Mouse (Mus musculus) C2C12 (cell line): ENCODE measurements around the gene Gm2115. TPM values are rescaled to one million over a fixed set of nuclear protein-coding genes. Genes with fewer than 3 reads are reported as not detected.

Experiments used
- H3K27me3 ChIP-seq: one replicate; pipeline ENCODE4 v1.6.1; 2011; ENCODE audit not compliant: control insufficient read depth, insufficient read depth, insufficient read length
- H3K36me3 ChIP-seq: one replicate; pipeline ENCODE4 v1.6.1; 2011; ENCODE audit not compliant: control insufficient read depth, insufficient read depth
- H3K4me3 ChIP-seq: one replicate; pipeline ENCODE4 v1.5.1; 2011; ENCODE audit warnings: mild to moderate bottlenecking, control low read depth; ENCODE audit not compliant: poor library complexity, insufficient read depth, severe bottlenecking
- H3K79me2 ChIP-seq: one replicate; pipeline ENCODE4 v1.6.1; 2011; ENCODE audit not compliant: control insufficient read depth, insufficient read depth
- H3K79me3 ChIP-seq: one replicate; pipeline ENCODE4 v1.6.1; 2011; ENCODE audit warnings: low read depth, control low read depth
- H3ac ChIP-seq: one replicate; pipeline ENCODE3; 2011; ENCODE audit warnings: low read depth; ENCODE audit not compliant: control insufficient read depth, insufficient read length
- CEBPB ChIP-seq: IDR thresholded peaks from one replicate; pipeline ENCODE4 v1.6.1; 2011; ENCODE audit warnings: low read depth, mild to moderate bottlenecking, control low read depth, moderate library complexity
- CTCF ChIP-seq: IDR thresholded peaks from one replicate; pipeline ENCODE4 v1.5.1; 2011; ENCODE audit not compliant: control insufficient read depth, insufficient read depth, insufficient read length
- FOSL1 ChIP-seq: IDR thresholded peaks from one replicate; pipeline ENCODE4 v1.8.0; 2011; ENCODE audit warnings: mild to moderate bottlenecking, low read length; ENCODE audit not compliant: poor library complexity, insufficient read depth, severe bottlenecking
- MAX ChIP-seq: IDR thresholded peaks from one replicate; pipeline ENCODE4 v1.6.1; 2011; ENCODE audit warnings: mild to moderate bottlenecking, control low read depth
- MYOD1 ChIP-seq: IDR thresholded peaks from one replicate; pipeline ENCODE4 v1.6.1; 2011; ENCODE audit warnings: low read depth; ENCODE audit not compliant: control insufficient read depth, insufficient read length
- MYOG ChIP-seq: IDR thresholded peaks from one replicate; pipeline ENCODE4 v1.6.1; 2011; ENCODE audit not compliant: control insufficient read depth, insufficient read length; ENCODE audit errors: extremely low read depth
- USF1 ChIP-seq: IDR thresholded peaks from one replicate; pipeline ENCODE4 v1.6.1; 2011; ENCODE audit warnings: low read depth, mild to moderate bottlenecking, control low read depth, moderate library complexity
- long read RNA-seq, 2 experiments: library from polyadenylated mRNA; unstranded; transcript quantifications; one replicate each; pipeline ENCODE4 v2.0.0; 2019 to 2020
- polyA plus RNA-seq: library from polyadenylated mRNA; unstranded; fragments of >200 nt; fragmentation: generic; extraction: Trizol; gene quantifications from one replicate; pipeline ENCODE4 v1.2.1, GENCODE M21; 2012; ENCODE audit warnings: missing spikeins

Gene Gm2115
- polyA plus RNA-seq: 15.0 TPM
- long read RNA-seq, experiment 1, full-length matches to known transcripts: 9 of 16 reads
- long read RNA-seq, experiment 1, partial matches to known transcripts: 0 of 16 reads
- long read RNA-seq, experiment 1, other reads (novel, unspliced or antisense): 7 of 16 reads
- long read RNA-seq, experiment 2, full-length matches to known transcripts: 94 of 109 reads
- long read RNA-seq, experiment 2, partial matches to known transcripts: 7 of 109 reads
- long read RNA-seq, experiment 2, other reads (novel, unspliced or antisense): 8 of 109 reads

- Histone ChIP-seq H3K27me3 (no peaks in the 10 kb centered on the region), H3K4me3 (peak within 1 kb of the TSS; percentile 42), H3K79me3 (peaks cover 24% of the 10 kb centered on the region), H3K79me2 (peaks cover 48% of the 10 kb centered on the region), H3ac (peak within 1 kb of the TSS; percentile 73), H3K36me3 (peaks cover 9% of the 10 kb centered on the region)
- TF ChIP-seq CTCF: no peak
- TF ChIP-seq MAX: no peak
- TF ChIP-seq MYOG: no peak
- TF ChIP-seq MYOD1: no peak
- no peak for TF ChIP-seq USF1
- TF ChIP-seq FOSL1: no peak
- no peak for TF ChIP-seq CEBPB
These were observed at the start of gene Gm2115 for GRCm38 (mm10) chr7:84528796-84529533. Gene Gm2115, plus strand, starts transcription at chr7:84528954.

GRCm38 (mm10) chr7:84483447-84484407 lies 45.0 kb upstream of the Gm2115 start:
- H3K79me2 ChIP-seq: no peaks in the 10 kb centered on the region
- no peaks in the 10 kb centered on the region for H3K79me3 ChIP-seq
- H3K27me3 ChIP-seq: no peaks in the 10 kb centered on the region
- no peak for TF ChIP-seq USF1
- TF ChIP-seq CTCF: no peak
- no peak for TF ChIP-seq MYOD1
- TF ChIP-seq CEBPB: no peak
- no peak for TF ChIP-seq FOSL1
- TF ChIP-seq MYOG: no peak
- no peak for TF ChIP-seq MAX
- no peaks in the 10 kb centered on the region for H3K36me3 ChIP-seq
- no peak overlapping the region for H3ac ChIP-seq
- no peak overlapping the region for H3K4me3 ChIP-seq

- TF ChIP-seq FOSL1 (no peak), MYOG (no peak), CEBPB (no peak), USF1 (no peak), MYOD1 (no peak), MAX (no peak), CTCF (no peak)
- H3K27me3 ChIP-seq: no peaks in the 10 kb centered on the region
- H3ac ChIP-seq: no peak overlapping the region
- H3K79me2 ChIP-seq: no peaks in the 10 kb centered on the region
- no peaks in the 10 kb centered on the region for H3K36me3 ChIP-seq
- H3K4me3 ChIP-seq: no peak overlapping the region
- no peaks in the 10 kb centered on the region for H3K79me3 ChIP-seq
These were observed 42.3 kb upstream of the Gm2115 start for GRCm38 (mm10) chr7:84486485-84486884.

GRCm38 (mm10) chr7:84503163-84503562 lies 25.6 kb upstream of the Gm2115 start:
- Histone ChIP-seq H3K79me2 (no peaks in the 10 kb centered on the region), H3K27me3 (no peaks in the 10 kb centered on the region), H3K79me3 (no peaks in the 10 kb centered on the region), H3ac (no peak overlapping the region), H3K36me3 (no peaks in the 10 kb centered on the region), H3K4me3 (no peak overlapping the region)
- TF ChIP-seq MAX (no peak), CTCF (no peak), USF1 (no peak), MYOG (no peak), MYOD1 (no peak), FOSL1 (no peak), CEBPB (no peak)

- Histone ChIP-seq H3K79me2 (no peaks in the 10 kb centered on the region), H3K36me3 (no peaks in the 10 kb centered on the region), H3K4me3 (no peak overlapping the region), H3ac (no peak overlapping the region), H3K27me3 (no peaks in the 10 kb centered on the region), H3K79me3 (no peaks in the 10 kb centered on the region)
- TF ChIP-seq MYOD1: no peak
- TF ChIP-seq CTCF: no peak
- TF ChIP-seq MAX: no peak
- TF ChIP-seq USF1: no peak
- no peak for TF ChIP-seq MYOG
- no peak for TF ChIP-seq CEBPB
- no peak for TF ChIP-seq FOSL1
These were observed 10.1 kb upstream of the Gm2115 start for GRCm38 (mm10) chr7:84518533-84519198.
